Mouse (Mus musculus): ENCODE results near the gene Snn.

Gene Snn

GRCm38 (mm10) chr16:11077601-11078201 lies 17.0 kb downstream of the Snn start:
- in situ Hi-C loops (cut with MboI; ENCODE audit: unreplicated experiment in 2 of 2) = no loop called here

DNA sequence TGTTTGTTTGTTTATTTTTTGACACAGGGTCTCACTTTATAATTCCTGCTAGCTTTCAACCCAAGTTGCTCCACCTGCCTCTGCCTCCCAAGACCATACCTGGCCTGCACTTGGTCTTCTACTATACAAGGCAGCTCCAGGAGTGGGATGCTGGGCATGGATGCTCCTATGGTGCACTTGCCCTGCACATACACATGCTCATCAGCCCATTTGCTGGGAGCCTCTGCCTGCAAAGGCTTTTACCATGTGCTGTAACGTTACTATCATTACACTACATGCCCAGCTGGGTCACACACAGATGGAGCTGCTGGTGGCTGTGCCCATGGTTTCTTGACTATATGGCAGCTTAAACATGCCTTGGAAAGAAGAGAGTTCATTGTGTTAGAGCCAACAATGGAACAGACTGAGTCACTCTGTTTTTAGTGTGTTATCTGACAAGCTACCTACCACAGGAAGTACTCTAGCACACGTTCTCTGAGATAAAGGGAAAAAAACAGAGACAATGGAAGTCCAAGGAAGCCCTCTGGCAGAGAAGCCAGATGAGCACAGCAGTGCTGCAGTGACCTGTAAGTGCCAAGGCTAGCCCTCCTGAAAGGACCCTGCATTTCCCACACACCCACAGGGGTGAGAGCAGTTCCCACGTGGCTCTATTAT lies 17.6 kb downstream of the Snn start:
- in situ Hi-C loops (cut with MboI; ENCODE audit: unreplicated experiment in 2 of 2) = no loop called here

- in situ Hi-C loops (cut with MboI; ENCODE audit: unreplicated experiment in 2 of 2) = no loop called here
Observed at GRCm38 (mm10) chr16:11084181-11084580, 23.4 kb downstream of the Snn start.

DNA sequence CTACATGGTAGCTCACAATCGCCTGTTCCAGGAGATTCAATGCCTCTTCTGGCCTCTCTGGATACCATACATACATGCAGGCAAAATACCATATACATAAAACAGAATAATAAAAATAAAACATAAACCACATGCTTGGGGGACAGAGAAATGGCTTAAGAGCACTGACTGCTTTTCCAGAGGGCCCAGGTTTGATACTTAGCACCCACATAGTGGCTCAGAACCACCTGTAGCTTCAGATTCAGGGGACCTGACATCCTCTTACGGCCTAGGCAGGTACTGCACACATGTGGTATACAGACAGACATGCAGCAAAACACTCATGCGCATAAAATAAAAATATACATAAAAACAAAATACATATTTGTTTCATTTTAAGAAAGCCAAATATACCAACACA lies 25.6 kb downstream of the Snn start:
- in situ Hi-C loops (cut with MboI; ENCODE audit: unreplicated experiment in 2 of 2) = no loop called here

GRCm38 (mm10) chr16:11086856-11087588 lies 26.3 kb downstream of the Snn start:
- in situ Hi-C loops (cut with MboI; ENCODE audit: unreplicated experiment in 2 of 2) = no loop called here

GRCm38 (mm10) chr16:11090836-11091570 lies 30.3 kb downstream of the Snn start:
- in situ Hi-C loops (cut with MboI; ENCODE audit: unreplicated experiment in 2 of 2) = loop anchor here (5.0 to 10.0 kb wide), 3 partner anchors 49 to 74 kb away; no protein-coding TSS in a partner anchor

- in situ Hi-C loops (cut with MboI; ENCODE audit: unreplicated experiment in 2 of 2) = loop anchor here (5.0 to 10.0 kb wide), 3 partner anchors 50 to 73 kb away; no protein-coding TSS in a partner anchor
Observed at GRCm38 (mm10) chr16:11092061-11092460, 31.3 kb downstream of the Snn start.

GRCm38 (mm10) chr16:11092523-11092922 lies 31.8 kb downstream of the Snn start:
- in situ Hi-C loops (cut with MboI; ENCODE audit: unreplicated experiment in 2 of 2) = loop anchor here (5.0 to 10.0 kb wide), 3 partner anchors 50 to 72 kb away; no protein-coding TSS in a partner anchor

DNA sequence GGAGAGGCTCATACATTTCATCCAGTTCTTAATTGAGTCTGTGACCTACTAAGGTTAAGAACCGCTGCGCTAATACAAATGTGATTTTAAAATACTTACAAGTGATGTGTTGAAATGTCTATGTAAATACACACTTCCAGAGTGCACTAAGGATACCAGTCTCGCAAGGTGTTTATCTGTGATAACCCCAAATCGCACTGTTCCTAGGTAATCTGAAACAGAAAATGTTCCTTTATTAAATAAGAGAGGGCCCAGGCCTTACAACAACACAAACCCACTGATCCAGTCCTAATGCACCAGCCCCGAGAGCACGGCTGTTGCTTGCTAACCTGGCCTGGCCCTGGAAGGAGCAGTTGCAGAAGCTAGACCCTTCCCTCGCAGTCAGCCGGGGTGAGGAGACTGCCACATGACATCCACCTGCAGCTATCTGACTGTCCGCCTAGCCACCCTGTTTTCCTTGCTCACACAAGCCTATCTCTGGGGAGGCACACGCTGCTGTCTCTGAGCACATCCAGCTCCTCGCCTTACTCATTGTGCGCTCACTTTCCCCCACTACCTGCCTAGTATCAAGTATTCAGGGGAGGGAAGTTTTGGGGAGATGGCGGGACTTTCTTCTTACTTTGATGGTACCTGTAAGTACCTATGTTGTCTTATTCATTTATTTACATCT lies 33.1 kb downstream of the Snn start:
- in situ Hi-C loops (cut with MboI; ENCODE audit: unreplicated experiment in 2 of 2) = loop anchor here (5.0 to 10.0 kb wide), 3 partner anchors 52 to 71 kb away; no protein-coding TSS in a partner anchor

GRCm38 (mm10) chr16:11097301-11097700 lies 36.6 kb downstream of the Snn start:
- in situ Hi-C loops (cut with MboI; ENCODE audit: unreplicated experiment in 2 of 2) = loop anchor here in 1 of 2 experiments (10.0 kb wide), 1 partner anchor 68 kb away; no protein-coding TSS in a partner anchor

DNA sequence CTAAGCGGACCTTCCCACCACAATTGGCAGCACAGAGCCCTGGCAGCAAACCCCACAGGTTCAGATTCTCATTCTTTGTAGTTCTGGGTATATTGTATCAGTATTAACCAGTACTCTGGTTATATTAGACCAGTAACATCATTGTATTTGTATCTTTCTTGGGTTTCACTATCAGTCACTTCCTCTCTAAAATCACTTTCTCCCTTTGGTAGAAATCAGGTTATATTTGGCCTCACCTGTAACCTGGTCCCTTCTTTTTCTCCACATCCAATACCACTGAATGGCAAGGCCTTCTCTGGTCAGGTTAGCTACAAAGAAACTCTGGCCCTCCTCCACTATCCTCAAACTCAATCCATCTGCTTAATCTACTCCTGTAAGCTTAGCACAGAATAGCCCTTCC lies 44.2 kb downstream of the Snn start:
- in situ Hi-C loops (cut with MboI; ENCODE audit: unreplicated experiment in 2 of 2) = loop anchor here (10.0 to 25.0 kb wide), 3 partner anchors 230 to 543 kb away; no protein-coding TSS in a partner anchor

DNA sequence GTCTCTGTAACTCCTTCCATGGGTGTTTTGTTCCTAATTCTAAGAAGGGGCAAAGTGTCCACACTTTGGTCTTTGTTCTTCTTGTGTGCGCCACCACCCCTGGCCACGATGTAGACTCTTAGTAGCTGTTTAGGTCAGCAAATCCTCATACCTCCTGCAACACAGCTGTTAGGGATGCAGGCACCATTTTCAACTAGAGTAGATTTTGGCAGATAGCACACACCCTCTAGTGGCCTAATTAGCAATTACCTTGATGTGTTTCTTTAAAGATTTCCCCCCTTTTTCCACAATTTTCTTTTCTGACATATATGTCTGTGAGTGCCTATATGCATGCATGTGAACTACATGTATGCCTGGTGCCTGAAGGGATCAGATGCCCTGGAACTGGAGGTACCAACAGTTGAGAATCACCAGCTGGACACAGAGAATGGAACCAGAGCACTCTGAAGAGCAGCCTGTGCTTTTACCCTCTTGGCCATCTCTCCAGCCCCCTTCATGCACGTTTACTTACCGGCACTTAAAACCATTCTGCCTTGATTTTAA lies 48.5 kb downstream of the Snn start:
- in situ Hi-C loops (cut with MboI; ENCODE audit: unreplicated experiment in 2 of 2) = loop anchor here (10.0 to 25.0 kb wide), 3 partner anchors 234 to 547 kb away; no protein-coding TSS in a partner anchor

- in situ Hi-C loops (cut with MboI; ENCODE audit: unreplicated experiment in 2 of 2) = loop anchor here (25.0 kb wide), 2 partner anchors 290 to 560 kb away; no protein-coding TSS in a partner anchor
Observed at GRCm38 (mm10) chr16:11122625-11123024, 61.9 kb downstream of the Snn start.

DNA sequence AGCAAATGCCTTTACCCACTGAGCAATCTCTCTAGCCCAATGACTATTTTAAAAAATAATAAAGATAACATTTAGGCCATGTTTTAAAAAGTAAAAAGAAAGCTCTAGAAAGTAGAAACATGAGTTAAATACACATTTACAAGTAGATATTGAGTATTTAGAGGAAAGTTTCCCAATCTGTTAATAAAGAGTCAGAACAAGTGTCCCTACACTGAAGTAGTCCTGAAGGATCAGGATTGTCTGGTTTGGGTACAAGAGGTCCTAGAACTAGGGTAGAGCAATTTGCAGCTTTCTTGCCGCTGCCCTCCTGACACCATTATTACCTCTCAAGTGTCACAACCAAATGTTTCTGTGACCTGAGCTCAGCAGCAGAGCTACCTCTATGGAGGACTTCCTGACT lies 63.4 kb downstream of the Snn start:
- in situ Hi-C loops (cut with MboI; ENCODE audit: unreplicated experiment in 2 of 2) = loop anchor here (25.0 kb wide), 2 partner anchors 288 to 562 kb away; no protein-coding TSS in a partner anchor

Data from v-Abl transformed pro-B cells (cell line).